Mouse (Mus musculus): Measurements from ENCODE around the gene Gm2012.
"Not testable (repeated sequence)": the region's sequence is repeated elsewhere in the genome, so short reads cannot be mapped to it uniquely, and the experiment has no call there.

Gene Gm2012

DNA sequence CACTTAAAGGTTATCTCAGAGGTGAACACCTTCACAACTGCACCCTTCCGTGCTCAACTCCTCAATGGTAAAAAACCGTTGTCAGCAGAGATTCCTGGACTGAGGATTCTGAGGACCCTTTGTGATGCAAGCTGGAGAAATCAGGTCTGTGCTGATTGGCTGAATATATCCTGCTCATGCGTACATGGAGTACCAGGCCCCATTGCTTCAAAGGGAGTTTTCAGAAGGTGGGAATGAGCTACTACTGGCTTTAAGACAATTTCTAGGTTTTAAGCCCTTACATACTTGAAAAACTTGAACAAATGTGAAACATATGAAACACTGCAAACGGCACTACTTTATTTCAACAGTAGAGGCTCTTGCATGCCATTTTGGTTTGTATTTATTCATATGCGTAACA, at the start of gene Gm2012:
TSS of gene Gm2012 (minus strand) at position 101 of the 400 bp plus-strand sequence.
- DNase-seq (ENCODE audit: low spot score), result not testable (repeated sequence)

DNA sequence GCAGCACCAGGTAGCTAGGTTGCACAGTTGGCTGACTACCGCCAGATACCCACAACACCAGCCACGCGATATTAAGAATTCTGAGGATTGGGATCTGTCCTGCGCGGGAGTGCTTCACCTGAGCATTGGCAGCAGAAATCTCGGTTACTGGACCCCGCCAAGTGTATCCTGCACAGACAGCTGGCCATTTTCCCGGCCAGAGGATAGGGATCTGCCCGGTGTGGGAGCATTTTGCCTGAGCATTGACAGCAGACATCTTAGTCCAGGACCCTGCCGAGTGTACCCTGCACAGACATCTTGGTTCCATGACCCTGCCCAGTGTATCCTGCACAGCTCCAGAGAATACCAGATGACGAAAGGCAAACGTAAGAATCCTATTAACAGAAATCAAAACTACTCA, 72.0 kb downstream of the Gm2012 start:
- DNase-seq (ENCODE audit: low spot score), result not testable (repeated sequence)

Measured in layer of hippocampus, adult 9-10 months (tissue).